Mouse (Mus musculus) midbrain, embryonic 15.5 days (tissue): ENCODE measurements around the gene Ap3d1. TPM values are rescaled to one million over a fixed set of nuclear protein-coding genes. Genes with fewer than 3 reads are reported as not detected.
A peak's percentile ranks its signal among the peaks of the same experiment; 100 is the strongest.

Experiments
- ATAC-seq: fragments of 200-750 bp; cut with Nextera tagmentation; replicated peaks from 2 replicates; pipeline ENCODE4 v1.8.0; 2017; ENCODE audit warnings: moderate TSS enrichment
- H3K27ac ChIP-seq: fragments of 300-500 bp; sonication (generic); 2 replicates; pipeline ENCODE4 v1.5.1; 2015; ENCODE audit warnings: mild to moderate bottlenecking, inconsistent platforms
- H3K27me3 ChIP-seq: fragments of 300-500 bp; sonication (generic); replicated peaks from 2 replicates; pipeline ENCODE4 v1.6.1; 2015; ENCODE audit warnings: inconsistent platforms
- H3K36me3 ChIP-seq: fragments of 300-500 bp; sonication (generic); replicated peaks from 2 replicates; pipeline ENCODE4 v1.6.1; 2015; ENCODE audit warnings: inconsistent platforms
- H3K4me1 ChIP-seq: fragments of 300-500 bp; sonication (generic); 2 replicates; pipeline ENCODE4 v1.6.1; 2015; ENCODE audit warnings: inconsistent platforms
- H3K4me2 ChIP-seq: fragments of 300-500 bp; sonication (generic); 2 replicates; pipeline ENCODE4 v1.6.1; 2015; ENCODE audit warnings: inconsistent platforms, mild to moderate bottlenecking, moderate library complexity
- H3K4me3 ChIP-seq: fragments of 300-500 bp; sonication (generic); 2 replicates; pipeline ENCODE4 v1.5.1; 2015; ENCODE audit warnings: mild to moderate bottlenecking, inconsistent platforms
- H3K9ac ChIP-seq: fragments of 300-500 bp; sonication (generic); 2 replicates; pipeline ENCODE4 v1.6.1; 2015; ENCODE audit warnings: mild to moderate bottlenecking, inconsistent platforms
- H3K9me3 ChIP-seq: fragments of 300-500 bp; sonication (generic); 2 replicates; pipeline ENCODE4 v1.6.1; 2016; ENCODE audit warnings: inconsistent platforms
- WGBS: fragments of 180-500 bp; shearing (Covaris S2); methylation state at CpG from one replicate; pipeline ENCODE4 v1.1.7; 2015; ENCODE audit warnings: mixed read lengths; 5-methylcytosine and 5-hydroxymethylcytosine counted together
- polyA plus RNA-seq: library from polyadenylated mRNA; unstranded; fragments of >200 nt; fragmentation: Nextera tagmentation; extraction: Ambion mirVana; gene quantifications from 2 replicates; pipeline ENCODE4 v1.2.1, GENCODE M21; 2015

Ap3d1 gene
- 117 and 122 TPM in 2 replicates for polyA plus RNA-seq

DNA sequence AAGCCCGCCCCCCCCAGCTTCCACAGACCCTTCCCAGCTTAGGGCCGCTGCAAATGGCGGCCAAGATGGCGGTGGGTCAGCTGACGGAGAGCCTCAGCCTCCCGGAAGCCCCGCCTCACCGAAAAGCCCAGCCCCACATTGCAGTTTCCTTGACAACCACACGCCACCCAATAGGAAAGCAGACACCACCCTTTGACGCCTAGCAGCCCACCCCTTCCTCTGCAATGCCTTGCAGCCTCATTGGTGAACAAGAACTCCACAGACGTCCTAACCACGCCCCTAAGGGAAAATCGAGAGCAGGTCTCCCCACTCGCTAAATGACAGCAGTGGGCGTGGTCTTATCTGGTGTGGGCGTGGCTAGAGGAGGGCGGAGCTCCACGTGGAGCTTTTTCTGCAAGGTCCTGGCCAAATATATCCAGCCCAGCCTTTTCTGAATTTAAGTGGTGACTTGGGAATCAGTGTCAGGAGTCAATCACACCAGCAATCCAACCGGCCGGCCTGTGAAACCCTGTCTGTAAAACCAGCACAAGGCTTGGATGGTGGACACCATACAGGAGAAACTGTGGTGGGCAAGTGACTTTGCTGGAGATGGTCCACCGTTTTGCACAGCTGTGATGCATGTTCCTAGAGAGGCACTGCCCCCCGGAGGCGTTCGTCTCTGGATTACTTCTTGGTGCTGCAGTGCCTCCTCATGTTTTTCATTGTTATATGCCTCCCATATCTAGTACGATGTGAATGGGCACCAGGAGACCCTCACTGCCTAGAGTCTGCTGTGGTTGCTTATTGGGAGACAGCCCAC, at the start of gene Ap3d1:
Gene Ap3d1, minus strand, starts transcription at position 85 of the 799 bp plus-strand sequence.
- Histone ChIP-seq H3K27me3 (no peaks in the 10 kb centered on the region), H3K4me2 (peak within 1 kb of the TSS; percentile 89), H3K9me3 (no peaks in the 10 kb centered on the region), H3K4me1 (peaks cover 41% of the 10 kb centered on the region), H3K9ac (peak within 1 kb of the TSS; percentile 97), H3K4me3 (peak within 1 kb of the TSS; percentile 96), H3K27ac (peak within 1 kb of the TSS; percentile 88), H3K36me3 (no peaks in the 10 kb centered on the region)
- WGBS = 1% methylated on average over 25 of the region's 25 CpGs
- ATAC-seq = peak; percentile 99

DNA sequence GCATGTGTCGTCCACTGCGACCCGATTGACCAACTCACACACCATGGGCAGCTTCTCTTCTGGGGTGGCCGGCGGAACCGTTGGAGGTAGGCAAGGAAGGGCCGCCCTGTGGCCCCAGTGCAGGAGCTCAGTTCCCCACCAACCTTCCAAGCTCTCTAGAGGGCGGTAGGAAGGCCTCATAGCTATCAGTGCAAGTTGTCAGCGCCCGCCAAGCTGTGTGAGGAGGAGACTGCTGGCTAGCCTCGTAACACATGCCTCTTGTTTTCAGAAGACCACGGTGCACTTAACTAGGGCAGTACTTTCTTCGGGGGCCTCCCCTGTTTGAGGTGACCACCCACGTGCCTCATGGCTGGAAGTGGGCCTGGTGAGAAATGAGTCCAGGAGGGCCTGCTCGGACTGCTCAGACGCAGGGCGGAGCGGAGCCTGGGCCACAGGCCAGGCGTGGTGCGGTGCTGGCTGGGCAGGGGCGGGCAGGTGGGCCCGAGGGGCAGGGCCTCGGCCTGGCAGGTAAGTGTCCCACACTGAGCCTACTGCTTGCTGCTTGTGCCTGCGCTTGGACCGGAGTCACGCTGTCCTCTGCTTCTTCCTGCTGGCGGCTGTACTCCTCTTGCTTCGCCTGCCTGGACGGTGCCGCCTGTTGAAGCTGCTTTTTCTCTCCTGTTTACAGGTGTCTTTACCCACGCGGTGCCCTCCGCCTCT, 49.6 kb upstream of the Ap3d1 start:
- no peak overlapping the region for H3K4me2 ChIP-seq
- 85% methylated on average over 33 of the region's 33 CpGs for WGBS
- H3K9ac ChIP-seq = no peak overlapping the region
- H3K27ac ChIP-seq = no peak overlapping the region
- H3K27me3 ChIP-seq = no peaks in the 10 kb centered on the region
- no peak overlapping the region for H3K4me3 ChIP-seq
- peaks cover 73% of the 10 kb centered on the region for H3K36me3 ChIP-seq
- H3K9me3 ChIP-seq = no peaks in the 10 kb centered on the region
- peaks cover 10% of the 10 kb centered on the region for H3K4me1 ChIP-seq
- no peak for ATAC-seq

DNA sequence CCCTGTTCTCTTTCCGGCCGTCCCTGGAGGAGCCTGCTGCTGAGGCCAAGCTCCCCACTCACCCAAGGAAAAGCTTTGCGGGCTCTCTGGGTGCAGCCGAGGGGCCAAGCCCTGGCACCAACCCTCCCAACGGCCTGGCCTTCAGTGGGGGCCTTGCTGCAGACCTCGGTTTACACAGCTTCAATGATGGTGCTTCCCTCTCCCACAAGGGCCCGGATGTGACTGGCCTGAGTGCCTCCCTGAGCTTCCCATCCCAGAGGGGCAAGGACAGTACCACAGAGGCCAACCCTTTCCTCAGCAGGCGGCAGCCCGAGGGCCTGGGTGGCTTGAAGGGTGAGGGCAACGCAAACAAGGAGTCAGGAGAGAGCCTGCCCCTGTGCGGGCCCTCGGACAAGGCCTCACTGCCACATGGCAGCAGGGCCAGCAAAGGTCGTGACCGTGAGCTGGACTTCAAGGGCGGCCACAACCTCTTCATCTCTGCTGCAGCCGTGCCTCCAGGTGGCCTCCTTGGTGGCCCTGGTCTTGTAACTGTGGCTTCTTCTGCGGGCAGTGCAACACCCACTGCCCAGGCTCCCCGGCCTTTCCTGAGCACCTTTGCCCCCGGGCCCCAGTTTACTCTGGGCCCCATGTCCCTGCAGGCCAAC, 48.8 kb upstream of the Ap3d1 start:
- H3K4me2 ChIP-seq = no peak overlapping the region
- peaks cover 79% of the 10 kb centered on the region for H3K36me3 ChIP-seq
- H3K9ac ChIP-seq = no peak overlapping the region
- no peak overlapping the region for H3K27ac ChIP-seq
- peaks cover 2% of the 10 kb centered on the region; the same call in 1 of the 2 replicates for H3K4me1 ChIP-seq
- no peak for ATAC-seq
- WGBS = 92% methylated on average over 19 of the region's 19 CpGs
- H3K9me3 ChIP-seq = no peaks in the 10 kb centered on the region
- no peak overlapping the region for H3K4me3 ChIP-seq
- no peaks in the 10 kb centered on the region for H3K27me3 ChIP-seq

DNA sequence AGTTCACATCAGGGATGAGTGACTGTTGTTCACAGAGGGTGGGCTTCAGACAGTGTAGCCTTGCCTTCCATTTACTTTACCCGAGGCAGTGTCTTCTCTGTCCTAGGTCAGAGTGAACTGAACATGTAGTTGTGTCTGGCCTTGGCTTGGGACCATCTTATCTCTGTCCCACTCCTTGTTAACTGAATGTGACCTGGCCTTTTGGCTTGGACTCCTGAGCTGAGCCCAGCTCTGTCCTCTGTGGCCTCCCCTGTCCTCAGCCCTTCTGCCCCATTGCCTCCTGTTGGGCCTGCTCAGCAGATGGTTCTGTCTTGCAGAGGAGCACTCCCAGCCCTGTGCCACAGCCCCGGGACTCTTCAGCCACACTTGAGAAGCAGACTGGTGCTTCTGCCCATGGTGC, 45.5 kb upstream of the Ap3d1 start:
- Histone ChIP-seq H3K9me3 (no peaks in the 10 kb centered on the region), H3K9ac (no peak overlapping the region), H3K27me3 (no peaks in the 10 kb centered on the region), H3K4me2 (no peak overlapping the region), H3K27ac (no peak overlapping the region), H3K4me3 (no peak overlapping the region), H3K36me3 (peaks cover 89% of the 10 kb centered on the region), H3K4me1 (no peaks in the 10 kb centered on the region)
- ATAC-seq = no peak
- WGBS = 79% methylated on average over 2 of the region's 2 CpGs

DNA sequence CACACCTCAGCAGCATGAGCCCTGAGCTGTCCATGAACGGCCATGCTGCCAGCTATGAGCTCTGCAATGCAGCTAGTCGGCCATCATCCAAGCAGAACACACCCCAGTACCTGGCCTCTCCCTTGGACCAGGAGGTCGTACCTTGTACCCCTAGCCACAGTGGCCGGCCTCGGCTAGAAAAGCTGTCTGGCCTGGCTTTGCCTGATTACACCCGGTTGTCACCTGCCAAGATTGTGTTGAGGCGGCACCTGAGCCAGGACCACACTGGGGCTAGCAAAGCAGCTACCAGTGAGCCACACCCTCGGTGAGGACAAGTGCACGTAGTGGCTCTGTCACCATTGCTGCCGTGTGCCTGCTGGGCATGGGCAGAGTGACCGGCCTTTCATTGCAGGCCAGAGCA, 43.9 kb upstream of the Ap3d1 start:
- H3K9me3 ChIP-seq = no peaks in the 10 kb centered on the region
- no peak overlapping the region for H3K27ac ChIP-seq
- H3K9ac ChIP-seq = no peak overlapping the region
- H3K4me1 ChIP-seq = no peaks in the 10 kb centered on the region
- 92% methylated on average over 11 of the region's 11 CpGs for WGBS
- H3K36me3 ChIP-seq = peaks cover 89% of the 10 kb centered on the region
- no peak overlapping the region for H3K4me2 ChIP-seq
- ATAC-seq = no peak
- H3K27me3 ChIP-seq = no peaks in the 10 kb centered on the region
- no peak overlapping the region for H3K4me3 ChIP-seq

DNA sequence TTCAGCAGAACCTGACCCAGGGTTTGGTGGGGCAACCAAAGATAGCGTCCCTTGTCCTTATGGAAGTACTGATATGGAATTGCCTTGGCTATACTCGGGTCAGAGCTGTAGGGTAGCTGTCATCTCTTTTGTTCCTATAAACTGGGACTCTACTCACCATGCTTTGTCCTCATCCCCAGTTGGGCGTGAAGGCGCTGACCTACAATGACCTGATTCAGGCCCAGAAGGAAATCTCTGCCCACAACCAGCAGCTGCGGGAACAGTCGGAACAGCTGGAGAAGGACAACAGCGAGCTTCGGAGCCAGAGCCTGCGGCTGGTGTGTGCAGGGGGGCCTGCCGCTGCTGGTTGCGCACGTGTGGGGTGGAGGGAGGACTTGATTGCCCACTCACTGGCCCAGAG, 42.8 kb upstream of the Ap3d1 start:
- 69% methylated on average over 12 of the region's 12 CpGs for WGBS
- H3K27me3 ChIP-seq = no peaks in the 10 kb centered on the region
- no peaks in the 10 kb centered on the region for H3K9me3 ChIP-seq
- no peak overlapping the region for H3K27ac ChIP-seq
- no peak overlapping the region for H3K4me3 ChIP-seq
- H3K4me2 ChIP-seq = no peak overlapping the region
- no peaks in the 10 kb centered on the region for H3K4me1 ChIP-seq
- ATAC-seq = no peak
- no peak overlapping the region for H3K9ac ChIP-seq
- peaks cover 82% of the 10 kb centered on the region for H3K36me3 ChIP-seq

DNA sequence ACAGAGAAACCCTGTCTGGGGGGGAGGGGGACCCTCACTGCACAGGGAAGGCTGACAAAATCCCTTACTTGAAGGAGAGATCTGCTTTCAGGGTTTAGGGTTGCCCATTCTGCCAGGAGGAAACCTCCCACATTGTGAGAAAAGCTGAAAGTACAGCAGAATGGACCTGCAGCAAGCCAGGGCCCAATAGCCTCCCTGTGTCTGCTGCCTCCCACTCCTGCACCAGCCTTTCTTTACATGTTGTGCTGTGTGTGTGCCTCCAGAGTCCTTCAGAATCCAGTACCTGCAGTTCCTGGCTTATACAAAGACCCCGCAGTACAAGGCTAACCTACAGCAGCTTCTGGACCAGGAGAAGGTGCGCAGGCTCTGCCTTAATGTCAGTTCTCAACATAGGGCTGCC, 42.2 kb upstream of the Ap3d1 start:
- 98% methylated on average over 2 of the region's 2 CpGs for WGBS
- ATAC-seq = no peak
- H3K4me2 ChIP-seq = no peak overlapping the region

DNA sequence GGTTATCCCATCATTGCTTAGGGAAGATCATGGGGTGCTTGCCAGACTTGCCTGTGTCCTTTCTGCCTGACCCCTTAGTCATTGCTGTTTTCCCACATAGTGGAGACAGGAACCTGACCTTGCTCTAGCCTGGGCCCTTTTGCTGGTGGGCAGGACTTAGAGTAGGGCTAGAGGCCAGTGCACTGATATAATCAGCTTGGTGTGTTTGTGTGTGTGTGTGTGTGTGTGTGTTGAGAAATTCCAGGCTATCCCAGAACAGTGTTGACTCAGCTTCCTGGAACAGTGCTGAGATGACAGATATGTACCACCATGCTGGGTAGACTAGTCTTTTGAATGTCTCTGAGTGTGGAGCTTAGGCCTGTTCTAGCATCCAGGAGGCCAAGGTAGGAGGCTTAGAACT, 37.5 kb upstream of the Ap3d1 start:
- Histone ChIP-seq H3K27ac (no peak overlapping the region), H3K4me3 (no peak overlapping the region), H3K4me1 (no peaks in the 10 kb centered on the region), H3K36me3 (peaks cover 71% of the 10 kb centered on the region), H3K4me2 (no peak overlapping the region), H3K27me3 (no peaks in the 10 kb centered on the region), H3K9ac (no peak overlapping the region), H3K9me3 (no peaks in the 10 kb centered on the region)
- ATAC-seq = no peak

More for the DNA sequence above, 42.2 kb upstream of the Ap3d1 start:
- Histone ChIP-seq H3K9ac (no peak overlapping the region), H3K4me1 (no peaks in the 10 kb centered on the region), H3K4me3 (no peak overlapping the region), H3K27ac (no peak overlapping the region), H3K36me3 (peaks cover 80% of the 10 kb centered on the region), H3K9me3 (no peaks in the 10 kb centered on the region), H3K27me3 (no peaks in the 10 kb centered on the region)

DNA sequence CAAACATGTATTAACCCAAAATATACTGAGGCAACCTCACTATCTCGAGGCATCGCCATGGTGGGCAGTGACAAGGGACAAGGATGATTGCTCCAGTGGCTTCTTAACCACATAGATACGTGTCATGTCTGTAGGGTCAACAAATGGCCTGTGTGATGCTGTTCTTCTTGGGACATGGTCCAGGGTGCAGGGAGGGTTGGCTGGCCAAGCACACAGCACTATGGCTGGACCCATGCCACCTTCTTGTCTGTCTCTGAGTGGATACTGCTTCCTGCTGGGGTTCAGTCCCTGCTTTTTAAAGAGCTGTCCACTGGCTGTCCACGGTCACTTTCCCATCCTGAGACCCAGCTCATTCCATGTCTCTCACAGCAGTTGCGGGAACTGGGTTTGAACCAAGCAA, 35.1 kb upstream of the Ap3d1 start:
- Histone ChIP-seq H3K9ac (no peak overlapping the region), H3K4me2 (no peak overlapping the region), H3K4me1 (no peaks in the 10 kb centered on the region), H3K4me3 (no peak overlapping the region), H3K27ac (no peak overlapping the region), H3K9me3 (no peaks in the 10 kb centered on the region), H3K27me3 (no peaks in the 10 kb centered on the region), H3K36me3 (peaks cover 74% of the 10 kb centered on the region)
- no peak for ATAC-seq
- 92% methylated on average over 5 of the region's 5 CpGs for WGBS

DNA sequence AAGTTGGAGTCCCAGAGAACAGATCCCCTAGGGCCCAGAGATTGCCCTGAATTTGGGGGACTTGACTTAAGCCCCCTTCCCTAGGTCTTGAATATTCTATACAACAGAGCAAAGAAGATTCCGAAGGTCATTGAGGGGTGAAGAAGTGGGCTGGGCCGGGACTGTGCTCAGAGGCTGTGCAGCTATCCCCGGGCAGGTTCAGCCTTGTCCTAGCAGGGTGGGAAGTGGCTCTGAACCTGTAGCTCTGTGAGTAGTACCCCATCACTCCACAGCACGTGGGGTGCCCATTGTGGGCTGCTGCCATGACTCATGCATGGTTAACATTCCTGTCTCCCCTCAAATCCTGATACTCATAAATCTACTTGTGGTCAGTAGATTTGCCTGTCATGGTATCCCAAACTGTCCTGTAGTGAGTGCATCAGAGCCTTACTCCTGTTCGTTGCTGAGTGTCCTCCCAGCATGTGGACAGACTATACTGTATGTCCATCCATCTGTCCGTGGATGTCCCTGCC, 34.4 kb upstream of the Ap3d1 start:
- H3K9ac ChIP-seq = no peak overlapping the region
- H3K4me1 ChIP-seq = no peaks in the 10 kb centered on the region
- peaks cover 73% of the 10 kb centered on the region for H3K36me3 ChIP-seq
- H3K4me2 ChIP-seq = no peak overlapping the region
- no peaks in the 10 kb centered on the region for H3K27me3 ChIP-seq
- ATAC-seq = no peak
- H3K27ac ChIP-seq = no peak overlapping the region
- WGBS = 88% methylated on average over 6 of the region's 6 CpGs
- H3K9me3 ChIP-seq = no peaks in the 10 kb centered on the region
- no peak overlapping the region for H3K4me3 ChIP-seq

DNA sequence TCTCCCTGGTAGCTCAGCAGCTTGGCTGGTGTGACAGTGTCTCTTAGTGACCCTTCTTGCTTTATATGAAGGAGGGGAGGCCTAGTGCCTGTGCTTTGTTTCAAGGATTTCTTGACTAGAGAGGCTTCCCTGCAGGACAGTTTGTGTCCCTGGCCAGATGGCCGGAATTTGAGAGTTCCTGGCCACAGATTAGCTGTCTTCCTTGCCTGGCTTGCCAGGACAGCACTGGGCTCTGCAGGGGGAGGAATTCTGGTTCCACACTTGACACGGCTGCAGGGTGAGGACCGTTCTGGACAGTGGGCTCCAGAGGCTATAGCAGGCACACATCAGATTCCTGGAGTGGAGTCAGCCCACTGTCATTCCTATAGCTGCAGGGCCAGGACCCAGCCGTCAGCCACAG, 33.7 kb upstream of the Ap3d1 start:
- 88% methylated on average over 4 of the region's 4 CpGs for WGBS
- no peak for ATAC-seq
- Histone ChIP-seq H3K4me2 (no peak overlapping the region), H3K4me1 (no peaks in the 10 kb centered on the region), H3K27ac (no peak overlapping the region), H3K9me3 (no peaks in the 10 kb centered on the region), H3K9ac (no peak overlapping the region), H3K27me3 (no peaks in the 10 kb centered on the region), H3K36me3 (peaks cover 73% of the 10 kb centered on the region), H3K4me3 (no peak overlapping the region)

DNA sequence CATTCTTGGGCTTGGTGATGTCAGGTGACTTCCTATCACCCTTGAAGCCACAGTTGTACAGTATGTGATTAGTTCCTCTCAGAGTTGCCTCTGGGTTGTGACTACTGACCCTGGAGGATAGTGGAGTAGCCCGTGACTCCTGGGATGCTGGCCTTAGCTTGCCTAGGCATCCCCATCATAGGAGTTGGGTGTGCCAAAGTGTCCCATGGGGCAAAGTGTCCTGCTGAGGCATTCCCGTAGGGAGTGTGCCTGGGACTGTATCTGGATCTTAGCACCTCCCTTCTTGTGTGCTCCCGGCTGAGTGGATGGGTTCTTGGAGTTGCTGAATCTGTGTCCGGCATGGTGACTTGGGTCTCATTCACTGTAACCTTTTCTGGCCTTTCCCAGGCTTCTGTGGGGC, 32.9 kb upstream of the Ap3d1 start:
- Histone ChIP-seq H3K4me1 (no peaks in the 10 kb centered on the region), H3K9me3 (no peaks in the 10 kb centered on the region), H3K9ac (no peak overlapping the region), H3K27me3 (no peaks in the 10 kb centered on the region), H3K36me3 (peaks cover 79% of the 10 kb centered on the region), H3K4me2 (no peak overlapping the region), H3K27ac (no peak overlapping the region), H3K4me3 (no peak overlapping the region)
- ATAC-seq = no peak
- 94% methylated on average over 4 of the region's 4 CpGs for WGBS
